Mouse (Mus musculus) R1 (cell line): ENCODE results near the gene Parp11.

Experiments used
- DNase-seq: peaks from one replicate; pipeline ENCODE4 v3.0.0-alpha.2; 2018; ENCODE audit warnings: low read depth, low spot score

The Parp11 gene

GRCm38 (mm10) chr6:127447686-127448460, 1.2 kb downstream of the Parp11 start:
- no peak for DNase-seq

GRCm38 (mm10) chr6:127448869-127449268, 2.2 kb downstream of the Parp11 start:
- no peak for DNase-seq

GRCm38 (mm10) chr6:127449531-127450422, 3.1 kb downstream of the Parp11 start:
- no peak for DNase-seq

GRCm38 (mm10) chr6:127453407-127454343, 7.0 kb downstream of the Parp11 start:
- peak; percentile 91 for DNase-seq

GRCm38 (mm10) chr6:127454344-127454707, 7.7 kb downstream of the Parp11 start:
- DNase-seq, result no peak

GRCm38 (mm10) chr6:127454809-127455208, 8.2 kb downstream of the Parp11 start:
- no peak for DNase-seq

- DNase-seq, result no peak
Observed at GRCm38 (mm10) chr6:127455440-127455839, 8.8 kb downstream of the Parp11 start.

- DNase-seq, result no peak
Observed at GRCm38 (mm10) chr6:127456769-127457168, 10.1 kb downstream of the Parp11 start.

GRCm38 (mm10) chr6:127459776-127460175, 13.1 kb downstream of the Parp11 start:
- no peak for DNase-seq

- DNase-seq, result no peak
Observed at GRCm38 (mm10) chr6:127461491-127461890, 14.9 kb downstream of the Parp11 start.

GRCm38 (mm10) chr6:127462251-127462650, 15.6 kb downstream of the Parp11 start:
- DNase-seq, result no peak

GRCm38 (mm10) chr6:127463273-127464001, 16.8 kb downstream of the Parp11 start:
- peak; percentile 18 for DNase-seq

GRCm38 (mm10) chr6:127464523-127464922, 17.9 kb downstream of the Parp11 start:
- DNase-seq, result no peak

GRCm38 (mm10) chr6:127466749-127467310, 20.2 kb downstream of the Parp11 start:
- DNase-seq, result peak; percentile 16

GRCm38 (mm10) chr6:127472078-127472477, 25.4 kb downstream of the Parp11 start:
- DNase-seq, result no peak

GRCm38 (mm10) chr6:127473961-127474360, 27.3 kb downstream of the Parp11 start:
- DNase-seq, result no peak

- peak; percentile 87 for DNase-seq
Observed at GRCm38 (mm10) chr6:127475231-127475630, 28.6 kb downstream of the Parp11 start.

GRCm38 (mm10) chr6:127491046-127491445, 44.4 kb downstream of the Parp11 start:
- no peak for DNase-seq

- no peak for DNase-seq
Observed at GRCm38 (mm10) chr6:127492561-127492960, 45.9 kb downstream of the Parp11 start.

GRCm38 (mm10) chr6:127493750-127494149, 47.1 kb downstream of the Parp11 start:
- DNase-seq, result no peak
